Mouse (Mus musculus) embryonic facial prominence, embryonic 15.5 days (tissue): ENCODE results near the gene Rpl32. TPM values are rescaled to one million over a fixed set of nuclear protein-coding genes. Genes with fewer than 3 reads are reported as not detected.
A peak's percentile ranks its signal among the peaks of the same experiment; 100 is the strongest.

Experiments used
- ATAC-seq: fragments of 200-750 bp; cut with Nextera tagmentation; 2 replicates; pipeline ENCODE4 v1.8.0; 2017; ENCODE audit warnings: low read depth, moderate TSS enrichment; ENCODE audit not compliant: insufficient number of reproducible peaks, low FRiP score, low TSS enrichment
- H3K27ac ChIP-seq: fragments of 300-500 bp; sonication (generic); replicated peaks from 2 replicates; pipeline ENCODE4 v1.5.1; 2015; ENCODE audit warnings: mild to moderate bottlenecking, inconsistent platforms
- H3K27me3 ChIP-seq: fragments of 300-500 bp; sonication (generic); 2 replicates; pipeline ENCODE4 v1.6.1; 2015; ENCODE audit warnings: inconsistent platforms
- H3K36me3 ChIP-seq: fragments of 300-500 bp; sonication (generic); 2 replicates; pipeline ENCODE4 v1.6.1; 2015; ENCODE audit warnings: mild to moderate bottlenecking, inconsistent platforms
- H3K4me1 ChIP-seq: fragments of 300-500 bp; sonication (generic); 2 replicates; pipeline ENCODE4 v1.6.1; 2015; ENCODE audit warnings: inconsistent platforms
- H3K4me2 ChIP-seq: fragments of 300-500 bp; sonication (generic); replicated peaks from 2 replicates; pipeline ENCODE4 v1.6.1; 2015; ENCODE audit warnings: mild to moderate bottlenecking, inconsistent platforms
- H3K4me3 ChIP-seq: fragments of 300-500 bp; sonication (generic); replicated peaks from 2 replicates; pipeline ENCODE4 v1.5.1; 2015; ENCODE audit warnings: mild to moderate bottlenecking, inconsistent platforms
- H3K9ac ChIP-seq: fragments of 300-500 bp; sonication (generic); 2 replicates; pipeline ENCODE4 v1.6.1; 2015; ENCODE audit warnings: inconsistent platforms
- H3K9me3 ChIP-seq: fragments of 300-500 bp; sonication (generic); replicated peaks from 2 replicates; pipeline ENCODE4 v1.6.1; 2016; ENCODE audit warnings: inconsistent platforms
- WGBS: fragments of 180-500 bp; shearing (Covaris S2); methylation state at CpG from one replicate; pipeline ENCODE4 v1.1.7; 2015; 5-methylcytosine and 5-hydroxymethylcytosine counted together
- polyA plus RNA-seq: library from polyadenylated mRNA; unstranded; fragments of >200 nt; fragmentation: Nextera tagmentation; extraction: Ambion mirVana; gene quantifications from 2 replicates; pipeline ENCODE4 v1.2.1, GENCODE M21; 2015

Rpl32 gene
- polyA plus RNA-seq, 1 experiment from 2014 or later, result 2,192 TPM

GRCm38 (mm10) chr6:115782781-115783180 is 25.8 kb downstream of the Rpl32 start:
- H3K27ac ChIP-seq, result no peak overlapping the region
- H3K4me1 ChIP-seq, result no peaks in the 10 kb centered on the region
- H3K27me3 ChIP-seq, result no peaks in the 10 kb centered on the region
- peaks cover 91% of the 10 kb centered on the region for H3K36me3 ChIP-seq
- H3K4me3 ChIP-seq, result no peak overlapping the region
- no peak overlapping the region for H3K9ac ChIP-seq
- no peak overlapping the region for H3K4me2 ChIP-seq
- WGBS, result 90% methylated on average over 3 of the region's 3 CpGs
- H3K9me3 ChIP-seq, result no peaks in the 10 kb centered on the region
- ATAC-seq, result no peak

DNA sequence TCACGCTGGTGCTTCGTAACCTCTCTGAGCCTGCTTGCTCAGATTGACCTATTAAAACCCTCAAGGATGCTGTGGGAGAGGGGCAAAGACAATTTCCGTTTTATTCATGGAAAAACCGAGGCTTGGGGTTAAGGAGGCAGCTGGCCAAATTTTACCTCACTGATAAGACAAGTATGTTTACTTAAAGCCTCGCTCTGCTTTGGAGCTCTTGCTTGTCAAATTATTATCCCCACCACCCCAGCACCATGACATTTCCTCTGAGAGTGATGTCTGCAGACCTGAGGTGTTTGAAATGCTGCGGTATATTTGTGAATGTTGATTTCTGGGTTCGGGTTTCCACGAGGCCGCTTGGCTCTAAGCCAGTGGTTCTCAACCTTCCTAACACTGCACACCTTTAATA is 32.2 kb downstream of the Rpl32 start:
- Histone ChIP-seq H3K27me3 (no peaks in the 10 kb centered on the region), H3K9me3 (no peaks in the 10 kb centered on the region), H3K4me2 (peak overlapping the region; percentile 79), H3K36me3 (peaks cover 26% of the 10 kb centered on the region), H3K4me1 (peaks cover 29% of the 10 kb centered on the region), H3K4me3 (peak overlapping the region; percentile 83), H3K27ac (peak overlapping the region; percentile 34; the same call in 1 of the 2 replicates), H3K9ac (0 out of 2 replicates have a peak overlapping the region, but pooled peaks have one; percentile 81)
- ATAC-seq, result no peak
- WGBS, result 52% methylated on average over 9 of the region's 9 CpGs

DNA sequence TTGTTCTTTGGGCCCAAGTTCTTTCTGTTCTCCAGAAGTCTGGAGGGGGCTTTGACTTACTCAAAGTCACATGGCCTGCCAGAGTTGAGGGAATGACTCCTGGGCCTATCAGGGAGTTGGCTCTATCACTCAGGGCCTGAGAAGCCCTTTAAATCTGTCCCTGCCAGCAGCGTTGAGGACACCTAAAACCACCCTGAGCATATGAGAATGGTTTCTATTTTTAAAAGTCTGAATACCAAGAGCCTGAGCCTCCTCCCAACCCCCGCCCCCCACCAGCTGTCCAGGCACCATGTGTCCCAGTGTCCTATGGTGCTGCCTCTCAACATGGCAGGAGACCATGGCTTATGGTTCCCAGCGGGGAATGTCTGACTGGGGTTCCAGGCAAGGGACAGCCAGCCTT is 32.7 kb downstream of the Rpl32 start:
- WGBS, result 41% methylated on average over 3 of the region's 3 CpGs
- H3K27me3 ChIP-seq, result no peaks in the 10 kb centered on the region
- H3K9me3 ChIP-seq, result no peaks in the 10 kb centered on the region
- peak; percentile 51; the same call in 1 of the 2 replicates for ATAC-seq
- peak overlapping the region; percentile 83 for H3K4me3 ChIP-seq
- H3K9ac ChIP-seq, result peak overlapping the region; percentile 81
- peaks cover 29% of the 10 kb centered on the region for H3K4me1 ChIP-seq
- peaks cover 21% of the 10 kb centered on the region for H3K36me3 ChIP-seq
- H3K4me2 ChIP-seq, result peak overlapping the region; percentile 79
- H3K27ac ChIP-seq, result peak overlapping the region; percentile 84

DNA sequence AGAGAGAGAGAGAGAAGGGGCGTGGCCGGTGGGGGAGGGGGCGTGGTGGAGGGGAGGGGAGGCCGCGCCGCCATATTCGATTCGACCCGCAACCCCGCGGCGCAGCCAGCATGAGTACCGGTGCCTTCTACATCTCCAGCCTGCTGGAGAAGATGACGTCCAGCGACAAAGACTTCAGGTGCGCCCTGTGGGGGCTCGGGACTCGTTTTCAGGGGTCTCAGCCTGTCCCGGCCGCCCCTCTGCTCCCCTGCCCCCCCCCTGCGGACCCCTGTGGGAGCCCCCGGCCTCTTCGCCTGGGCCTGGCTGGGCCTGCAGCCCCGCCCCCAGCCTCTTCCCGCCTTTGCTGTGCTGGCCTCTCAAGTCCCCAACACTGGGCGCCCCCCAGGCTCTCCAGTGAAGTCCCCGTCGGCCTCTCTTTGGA is 34.0 kb downstream of the Rpl32 start, which contains the start of gene Cand2:
Cand2 (plus strand) TSS at position 38 of the 421 bp plus-strand sequence.
- H3K27ac ChIP-seq, result peak within 1 kb of the TSS; percentile 84
- peak within 1 kb of the TSS; percentile 79 for H3K4me2 ChIP-seq
- ATAC-seq, result peak; percentile 80
- peaks cover 10% of the 10 kb centered on the region for H3K36me3 ChIP-seq
- no peaks in the 10 kb centered on the region for H3K9me3 ChIP-seq
- peaks cover 29% of the 10 kb centered on the region for H3K4me1 ChIP-seq
- 2% methylated on average over 20 of the region's 28 CpGs for WGBS
- peak within 1 kb of the TSS; percentile 83 for H3K4me3 ChIP-seq
- peak within 1 kb of the TSS; percentile 81 for H3K9ac ChIP-seq
- H3K27me3 ChIP-seq, result no peaks in the 10 kb centered on the region

DNA sequence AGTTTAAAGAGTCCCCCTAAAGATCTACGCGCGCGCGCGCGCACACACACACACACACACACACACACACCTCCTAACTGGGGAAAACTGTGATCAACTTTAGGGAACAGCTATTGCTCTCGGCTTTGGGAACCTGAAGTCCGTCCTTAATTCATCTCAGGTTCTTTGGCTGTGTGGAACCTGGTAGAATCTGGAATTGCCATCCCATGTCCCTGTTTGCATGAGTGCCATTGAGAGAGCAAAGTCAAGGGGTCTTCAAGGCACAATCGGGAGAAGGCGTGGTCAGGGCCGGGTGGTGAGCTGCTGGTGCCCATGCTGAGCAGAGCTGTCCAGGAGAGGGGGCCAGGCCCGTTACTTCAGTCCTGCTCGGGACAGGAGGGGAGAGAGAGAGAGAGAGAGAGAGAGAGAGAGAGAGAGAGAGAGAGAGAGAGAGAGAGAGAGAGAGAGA is 34.6 kb downstream of the Rpl32 start:
- Histone ChIP-seq H3K4me2 (peak overlapping the region; percentile 79), H3K27ac (peak overlapping the region; percentile 75), H3K9ac (peak overlapping the region; percentile 35), H3K4me3 (peak overlapping the region; percentile 83), H3K36me3 (peaks cover 8% of the 10 kb centered on the region), H3K27me3 (no peaks in the 10 kb centered on the region), H3K4me1 (peaks cover 29% of the 10 kb centered on the region), H3K9me3 (no peaks in the 10 kb centered on the region)
- peak; percentile 63; the same call in 1 of the 2 replicates for ATAC-seq
- WGBS, result under 1% methylated on average over 14 of the region's 14 CpGs

- peaks cover 29% of the 10 kb centered on the region for H3K4me1 ChIP-seq
- no peak overlapping the region for H3K27ac ChIP-seq
- H3K36me3 ChIP-seq, result no peaks in the 10 kb centered on the region
- no peak overlapping the region for H3K4me2 ChIP-seq
- no peaks in the 10 kb centered on the region for H3K27me3 ChIP-seq
- no peaks in the 10 kb centered on the region for H3K9me3 ChIP-seq
- no peak overlapping the region for H3K4me3 ChIP-seq
- 58% methylated on average over 1 of the region's 1 CpGs for WGBS
- no peak overlapping the region for H3K9ac ChIP-seq
- no peak for ATAC-seq
These were observed 35.9 kb downstream of the Rpl32 start for GRCm38 (mm10) chr6:115772604-115773003.

GRCm38 (mm10) chr6:115772201-115772600 is 36.3 kb downstream of the Rpl32 start:
- H3K36me3 ChIP-seq, result no peaks in the 10 kb centered on the region
- no peak overlapping the region for H3K4me3 ChIP-seq
- 78% methylated on average over 6 of the region's 6 CpGs for WGBS
- no peak overlapping the region for H3K27ac ChIP-seq
- no peak overlapping the region for H3K4me2 ChIP-seq
- ATAC-seq, result no peak
- H3K9ac ChIP-seq, result no peak overlapping the region
- H3K4me1 ChIP-seq, result peaks cover 29% of the 10 kb centered on the region
- H3K9me3 ChIP-seq, result no peaks in the 10 kb centered on the region
- H3K27me3 ChIP-seq, result no peaks in the 10 kb centered on the region

DNA sequence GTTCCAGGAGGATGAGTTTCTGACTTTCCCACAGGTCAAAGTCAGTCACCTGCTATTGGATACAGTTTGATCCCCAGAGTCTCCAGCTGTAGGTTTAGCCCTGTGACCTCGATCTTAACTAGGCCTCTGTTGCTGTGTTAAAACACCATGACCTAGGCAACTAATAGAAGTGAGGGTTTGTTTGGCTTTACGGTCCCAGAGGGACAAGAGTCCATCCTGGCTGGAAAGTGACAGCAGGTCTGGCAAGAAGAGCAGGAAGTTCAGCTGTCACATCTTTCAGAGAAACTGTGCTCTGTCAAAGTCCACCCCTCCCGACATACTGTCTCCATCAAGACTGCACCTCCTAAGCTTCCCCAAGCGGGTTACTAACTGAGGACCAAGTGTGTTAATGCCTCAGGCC is 37.7 kb downstream of the Rpl32 start:
- Histone ChIP-seq H3K4me3 (no peak overlapping the region), H3K4me1 (peaks cover 18% of the 10 kb centered on the region), H3K36me3 (no peaks in the 10 kb centered on the region), H3K27ac (no peak overlapping the region), H3K9ac (no peak overlapping the region), H3K9me3 (no peaks in the 10 kb centered on the region), H3K4me2 (no peak overlapping the region), H3K27me3 (no peaks in the 10 kb centered on the region)
- no peak for ATAC-seq
- WGBS, result 55% methylated on average over 4 of the region's 4 CpGs

DNA sequence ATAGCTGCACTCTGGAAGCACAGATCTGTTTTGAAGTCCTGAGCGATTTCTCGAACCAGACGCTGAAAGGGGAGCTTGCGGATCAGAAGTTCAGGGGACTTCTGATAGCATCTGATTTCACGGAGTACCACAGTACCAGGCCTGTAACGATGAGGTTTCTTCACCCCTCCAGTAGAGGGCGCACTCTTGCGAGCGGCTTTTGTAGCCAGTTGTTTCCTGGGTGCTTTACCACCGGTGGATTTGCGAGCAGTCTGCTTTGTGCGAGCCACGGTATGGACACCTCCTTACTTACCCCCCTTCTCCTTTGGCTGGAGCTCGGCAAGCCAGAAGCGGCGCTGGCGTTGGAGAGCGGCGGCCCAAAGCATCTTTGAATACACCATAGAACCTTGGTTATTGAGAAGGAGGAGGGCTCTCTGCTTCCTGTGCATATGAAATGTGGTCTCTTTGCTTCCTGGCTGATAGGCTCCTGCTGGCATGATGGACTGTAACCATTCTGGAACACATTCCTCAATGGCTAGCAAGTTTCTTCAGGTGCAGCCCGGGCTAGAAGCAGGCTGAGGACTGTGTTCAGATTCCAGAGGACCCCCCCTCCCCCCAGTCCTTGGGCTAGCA is 38.4 kb downstream of the Rpl32 start:
- WGBS, result 82% methylated on average over 20 of the region's 20 CpGs
- H3K4me3 ChIP-seq, result no peak overlapping the region
- H3K4me2 ChIP-seq, result no peak overlapping the region
- no peak overlapping the region for H3K9ac ChIP-seq
- H3K4me1 ChIP-seq, result peaks cover 11% of the 10 kb centered on the region
- no peaks in the 10 kb centered on the region for H3K36me3 ChIP-seq
- no peaks in the 10 kb centered on the region for H3K27me3 ChIP-seq
- no peak overlapping the region for H3K27ac ChIP-seq
- no peaks in the 10 kb centered on the region for H3K9me3 ChIP-seq
- ATAC-seq, result no peak

DNA sequence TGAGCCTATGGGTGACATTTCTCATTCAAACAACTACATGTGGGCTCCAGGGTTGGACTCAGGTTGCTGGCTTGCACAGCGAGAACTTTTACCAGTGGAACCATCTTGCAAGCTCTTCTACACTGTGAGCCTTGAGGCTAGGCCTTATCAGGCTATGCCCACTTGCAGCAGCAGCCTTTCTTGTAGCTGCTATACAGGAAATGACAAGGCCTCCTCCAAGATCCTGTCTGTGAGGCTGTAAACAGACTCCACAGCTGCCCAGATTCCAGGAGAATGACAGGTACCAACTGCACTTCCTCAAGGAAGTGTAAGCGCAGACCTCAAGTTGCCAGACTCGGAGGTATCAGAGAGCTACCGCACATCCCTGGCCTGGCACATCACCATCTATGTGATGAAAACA is 40.3 kb downstream of the Rpl32 start:
- Histone ChIP-seq H3K4me2 (no peak overlapping the region), H3K9me3 (no peaks in the 10 kb centered on the region), H3K4me3 (no peak overlapping the region), H3K4me1 (peaks cover 9% of the 10 kb centered on the region), H3K27ac (no peak overlapping the region), H3K27me3 (no peaks in the 10 kb centered on the region), H3K9ac (no peak overlapping the region), H3K36me3 (no peaks in the 10 kb centered on the region)
- ATAC-seq, result no peak
- WGBS, result 78% methylated on average over 4 of the region's 4 CpGs

- H3K4me2 ChIP-seq, result no peak overlapping the region
- no peaks in the 10 kb centered on the region for H3K9me3 ChIP-seq
- H3K27ac ChIP-seq, result no peak overlapping the region
- H3K4me1 ChIP-seq, result peaks cover 15% of the 10 kb centered on the region
- H3K27me3 ChIP-seq, result no peaks in the 10 kb centered on the region
- ATAC-seq, result no peak
- no peak overlapping the region for H3K4me3 ChIP-seq
- H3K9ac ChIP-seq, result no peak overlapping the region
- 46% methylated on average over 9 of the region's 9 CpGs for WGBS
- H3K36me3 ChIP-seq, result no peaks in the 10 kb centered on the region
These were observed 41.2 kb downstream of the Rpl32 start for GRCm38 (mm10) chr6:115767357-115767756.

DNA sequence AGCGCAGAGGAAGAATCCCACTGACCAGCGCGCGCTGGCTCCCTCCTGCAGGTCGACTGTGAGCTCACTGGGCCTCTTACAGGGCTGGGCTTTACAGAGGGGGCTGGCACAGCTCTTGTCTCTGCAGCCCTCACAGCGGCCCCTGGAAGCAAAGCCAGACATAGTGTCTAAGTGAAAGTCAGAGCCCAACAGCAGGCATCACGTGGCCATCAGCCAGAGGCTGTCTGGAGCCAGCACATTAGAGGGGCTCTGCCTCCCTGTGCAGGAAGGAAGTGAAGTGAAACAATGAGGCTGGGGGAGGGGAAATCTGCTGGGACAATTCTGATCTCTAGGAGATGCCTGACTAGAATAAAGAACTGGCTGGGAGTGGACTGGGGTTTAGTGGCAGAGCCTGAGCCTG is 44.4 kb downstream of the Rpl32 start:
- no peaks in the 10 kb centered on the region for H3K36me3 ChIP-seq
- H3K9me3 ChIP-seq, result no peaks in the 10 kb centered on the region
- H3K9ac ChIP-seq, result no peak overlapping the region
- peak overlapping the region; percentile 25; the same call in 1 of the 2 replicates for H3K4me2 ChIP-seq
- peaks cover 28% of the 10 kb centered on the region for H3K4me1 ChIP-seq
- peak overlapping the region; percentile 80 for H3K27ac ChIP-seq
- 8% methylated on average over 7 of the region's 7 CpGs for WGBS
- ATAC-seq, result peak; percentile 85
- no peak overlapping the region for H3K4me3 ChIP-seq
- no peaks in the 10 kb centered on the region for H3K27me3 ChIP-seq
